Mouse (Mus musculus) midbrain, embryonic 12.5 days (tissue): ENCODE measurements around the gene Xpo1. TPM values are rescaled to one million over a fixed set of nuclear protein-coding genes. Genes with fewer than 3 reads are reported as not detected.
"Not testable (repeated sequence)": the region's sequence is repeated elsewhere in the genome, so short reads cannot be mapped to it uniquely, and the experiment has no call there.

Experiments used
- ATAC-seq: fragments of 200-750 bp; cut with Nextera tagmentation; 2 replicates; pipeline ENCODE4 v1.8.0; 2017; ENCODE audit warnings: low read depth, moderate TSS enrichment, moderate library complexity; ENCODE audit not compliant: low FRiP score
- H3K27ac ChIP-seq: fragments of 300-500 bp; sonication (generic); replicated peaks from 2 replicates; pipeline ENCODE4 v1.5.1; 2016; ENCODE audit warnings: mild to moderate bottlenecking
- H3K27me3 ChIP-seq: fragments of 300-500 bp; sonication (generic); 2 replicates; pipeline ENCODE4 v1.6.1; 2016; ENCODE audit warnings: mild to moderate bottlenecking
- H3K36me3 ChIP-seq: fragments of 300-500 bp; sonication (generic); 2 replicates; pipeline ENCODE4 v1.6.1; 2016
- H3K4me1 ChIP-seq: fragments of 300-500 bp; sonication (generic); 2 replicates; pipeline ENCODE4 v1.6.1; 2016
- H3K4me2 ChIP-seq: fragments of 300-500 bp; sonication (generic); replicated peaks from 2 replicates; pipeline ENCODE4 v1.6.1; 2016; ENCODE audit warnings: mild to moderate bottlenecking, moderate library complexity
- H3K4me3 ChIP-seq: fragments of 300-500 bp; sonication (generic); 2 replicates; pipeline ENCODE4 v1.5.1; 2016; ENCODE audit warnings: mild to moderate bottlenecking
- H3K9ac ChIP-seq: fragments of 300-500 bp; sonication (generic); replicated peaks from 2 replicates; pipeline ENCODE4 v1.6.1; 2016; ENCODE audit warnings: mild to moderate bottlenecking, moderate library complexity
- H3K9me3 ChIP-seq: fragments of 300-500 bp; sonication (generic); 2 replicates; pipeline ENCODE4 v1.6.1; 2016; ENCODE audit warnings: mild to moderate bottlenecking
- WGBS: fragments of 180-500 bp; shearing (Covaris S2); methylation state at CpG from one replicate; pipeline ENCODE4 v1.1.7; 2016; 5-methylcytosine and 5-hydroxymethylcytosine counted together
- polyA plus RNA-seq: library from polyadenylated mRNA; unstranded; fragments of >200 nt; fragmentation: Nextera tagmentation; extraction: Ambion mirVana; gene quantifications from 2 replicates; pipeline ENCODE4 v1.2.1, GENCODE M21; 2016

The Xpo1 gene
- polyA plus RNA-seq, 1 experiment from 2014 or later = 155 TPM

DNA sequence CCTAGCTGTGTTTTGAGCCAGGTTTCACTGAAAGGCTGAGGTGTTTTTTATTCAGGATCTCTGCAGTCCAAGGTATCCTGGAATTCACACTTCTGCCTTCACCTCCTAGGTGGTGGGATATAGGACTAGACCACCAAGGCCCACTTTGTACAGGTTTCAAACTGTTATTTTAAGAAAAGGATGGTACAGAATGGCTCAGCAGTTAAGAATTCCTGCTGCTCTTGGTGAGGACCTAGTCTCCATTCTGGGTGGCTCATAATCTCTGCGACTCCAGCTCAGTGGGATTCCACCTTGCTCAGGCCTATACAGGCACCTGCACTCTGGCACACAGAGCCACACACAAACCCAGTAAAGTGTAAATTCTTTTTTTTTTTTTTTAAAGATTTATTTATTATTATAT, 3.6 kb downstream of the Xpo1 start:
- Histone ChIP-seq H3K4me1 (peaks cover 20% of the 10 kb centered on the region), H3K4me2 (no peak overlapping the region), H3K9me3 (no peaks in the 10 kb centered on the region), H3K36me3 (peaks cover 22% of the 10 kb centered on the region), H3K27ac (no peak overlapping the region), H3K4me3 (no peak overlapping the region), H3K27me3 (no peaks in the 10 kb centered on the region), H3K9ac (no peak overlapping the region)
- no peak for ATAC-seq
- WGBS = 71% methylated on average over 1 of the region's 1 CpGs

DNA sequence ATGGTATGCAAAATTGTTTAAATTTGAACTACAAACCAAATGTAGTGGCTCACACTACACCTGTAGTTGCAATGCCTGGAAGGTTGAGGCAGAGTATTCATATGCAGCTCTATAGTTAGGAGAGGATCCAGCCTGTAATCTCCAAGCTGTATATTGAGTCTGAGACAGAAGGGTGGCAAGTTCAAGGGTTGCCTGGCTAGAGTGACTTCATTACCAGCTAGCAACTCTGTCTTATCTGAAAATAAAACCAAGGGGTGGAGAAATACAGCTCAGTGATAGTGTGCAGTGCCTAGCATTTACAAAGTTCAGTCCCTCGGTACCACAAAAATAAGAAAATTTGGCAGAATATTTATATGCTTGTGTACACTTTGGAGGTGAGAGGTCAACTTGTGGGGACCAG, 4.3 kb downstream of the Xpo1 start:
- Histone ChIP-seq H3K4me1 (peaks cover 20% of the 10 kb centered on the region), H3K4me3 (no peak overlapping the region), H3K9ac (no peak overlapping the region), H3K4me2 (no peak overlapping the region), H3K27me3 (no peaks in the 10 kb centered on the region), H3K9me3 (no peaks in the 10 kb centered on the region), H3K36me3 (peaks cover 29% of the 10 kb centered on the region), H3K27ac (no peak overlapping the region)
- ATAC-seq = no peak
- WGBS = 100% methylated on average over 1 of the region's 1 CpGs

DNA sequence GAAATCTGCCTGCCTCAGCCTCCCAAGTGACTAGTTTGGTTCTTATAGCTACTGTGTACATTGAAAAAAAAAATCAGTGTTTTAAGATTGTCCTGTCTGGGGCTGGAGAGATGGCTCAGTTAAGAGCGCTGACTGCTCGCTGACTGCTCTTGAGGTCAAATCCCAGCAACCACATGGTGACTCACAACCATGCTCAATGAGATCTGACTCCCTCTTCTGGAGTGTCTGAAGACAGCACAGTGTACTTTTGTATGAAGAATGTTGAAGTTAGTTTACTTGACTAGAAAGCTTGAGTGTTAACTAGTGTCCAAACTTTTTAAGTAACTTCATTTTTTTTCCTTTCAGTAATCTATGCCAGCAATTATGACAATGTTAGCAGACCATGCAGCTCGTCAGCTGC, 5.6 kb downstream of the Xpo1 start:
- H3K4me3 ChIP-seq = no peak overlapping the region
- no peaks in the 10 kb centered on the region for H3K27me3 ChIP-seq
- no peaks in the 10 kb centered on the region for H3K9me3 ChIP-seq
- H3K36me3 ChIP-seq = peaks cover 38% of the 10 kb centered on the region
- WGBS = 89% methylated on average over 3 of the region's 3 CpGs
- no peak for ATAC-seq
- no peak overlapping the region for H3K9ac ChIP-seq
- no peak overlapping the region for H3K27ac ChIP-seq
- H3K4me2 ChIP-seq = no peak overlapping the region
- H3K4me1 ChIP-seq = peaks cover 20% of the 10 kb centered on the region

DNA sequence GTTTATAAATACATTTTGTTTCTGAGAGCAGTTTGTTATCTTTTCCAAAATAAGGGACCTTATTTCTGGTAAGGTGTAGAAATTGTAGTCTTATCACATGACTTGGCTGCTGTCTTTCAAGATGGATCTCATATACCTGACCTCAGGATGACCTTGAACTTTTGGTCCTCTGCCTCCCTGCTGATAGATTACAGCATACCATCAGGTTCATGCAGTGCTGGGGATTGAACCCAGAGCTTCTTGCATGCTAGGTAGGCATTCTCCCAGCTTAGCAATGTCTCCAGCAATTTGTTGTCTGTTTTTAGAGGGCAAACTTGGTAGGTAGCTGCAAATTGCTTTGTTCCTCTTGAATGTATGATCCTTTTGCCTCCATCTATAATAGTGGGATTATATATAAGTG, 9.1 kb downstream of the Xpo1 start:
- Histone ChIP-seq H3K27ac (no peak overlapping the region), H3K36me3 (peaks cover 57% of the 10 kb centered on the region), H3K9ac (no peak overlapping the region), H3K4me2 (no peak overlapping the region), H3K4me3 (no peak overlapping the region), H3K9me3 (no peaks in the 10 kb centered on the region), H3K4me1 (0 out of 2 replicates have a peak, but pooled peaks cover 5% of the 10 kb centered on the region), H3K27me3 (no peaks in the 10 kb centered on the region)
- no peak for ATAC-seq

DNA sequence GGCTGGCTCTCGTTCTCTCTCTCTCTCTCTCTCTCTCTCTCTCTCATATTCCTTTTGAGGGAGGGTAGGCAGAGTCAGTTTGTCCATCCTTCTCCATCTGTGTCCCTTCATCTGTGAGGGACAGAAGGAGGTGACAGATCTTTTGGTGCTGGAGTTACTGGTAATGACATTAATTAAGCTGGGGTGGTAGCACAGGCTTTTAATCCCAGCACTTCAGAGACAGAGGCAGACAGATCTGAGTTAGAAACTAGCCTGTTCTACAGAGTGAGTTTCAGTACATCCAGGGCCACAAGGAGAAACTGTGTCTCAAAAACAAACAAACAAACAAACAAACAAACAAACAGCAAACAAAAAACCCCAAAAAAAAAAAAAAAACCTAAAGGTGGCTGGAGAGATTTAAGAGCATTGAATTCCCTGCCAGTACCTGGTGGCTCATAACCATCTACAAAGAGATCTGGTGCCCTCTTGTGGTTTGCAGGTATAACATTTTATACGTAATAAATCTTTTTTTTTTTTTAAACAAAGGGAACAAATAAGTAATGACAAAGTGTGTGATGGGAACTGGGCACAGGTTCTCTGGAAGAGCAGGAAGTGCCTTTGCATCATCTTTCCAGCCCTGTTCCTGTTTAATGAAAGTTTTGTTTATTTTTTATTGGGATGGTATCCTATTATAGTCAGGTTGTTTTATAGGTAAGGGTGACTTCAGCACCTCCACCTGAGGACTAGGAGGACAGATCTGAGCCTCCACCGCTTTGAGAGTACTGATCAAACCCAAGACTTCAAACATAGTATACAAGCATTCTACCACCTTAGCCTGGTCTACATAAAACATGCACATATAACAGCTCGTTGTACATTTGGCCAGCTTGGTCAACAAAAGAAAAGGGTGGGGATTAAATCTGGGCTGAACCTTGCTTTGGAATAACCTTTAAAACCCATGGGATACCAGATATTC, 16.2 kb downstream of the Xpo1 start:
- 82% methylated on average over 4 of the region's 4 CpGs for WGBS
- Histone ChIP-seq H3K4me3 (no peak overlapping the region), H3K27ac (no peak overlapping the region), H3K9ac (no peak overlapping the region), H3K4me2 (no peak overlapping the region), H3K36me3 (peaks cover 69% of the 10 kb centered on the region), H3K27me3 (no peaks in the 10 kb centered on the region), H3K9me3 (no peaks in the 10 kb centered on the region), H3K4me1 (no peaks in the 10 kb centered on the region)
- 0 out of 2 replicates have a peak, but pooled peaks have one; percentile 41 for ATAC-seq

DNA sequence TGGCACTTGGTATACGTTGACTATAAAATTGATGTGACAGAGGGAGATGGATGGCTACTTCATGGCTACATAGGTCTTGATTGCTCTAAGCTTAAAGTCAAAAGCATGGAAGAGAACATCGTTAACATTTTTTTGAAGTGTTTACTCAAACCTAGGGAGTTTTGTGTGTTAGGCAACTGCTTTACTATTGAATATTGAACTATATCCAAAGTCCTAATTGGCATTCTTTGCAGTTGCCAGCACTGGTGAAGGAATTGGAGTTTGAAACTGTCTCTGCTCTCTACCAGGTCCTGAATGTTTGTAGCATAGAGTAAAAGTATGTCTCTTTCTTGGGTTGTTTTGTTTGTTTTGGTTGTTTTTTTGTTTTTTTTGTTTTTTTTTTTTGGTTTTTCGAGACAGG, 19.9 kb downstream of the Xpo1 start:
- H3K9me3 ChIP-seq = no peaks in the 10 kb centered on the region
- no peaks in the 10 kb centered on the region for H3K27me3 ChIP-seq
- H3K4me3 ChIP-seq = no peak overlapping the region
- peaks cover 85% of the 10 kb centered on the region for H3K36me3 ChIP-seq
- H3K4me2 ChIP-seq = no peak overlapping the region
- 95% methylated on average over 3 of the region's 3 CpGs for WGBS
- no peak overlapping the region for H3K9ac ChIP-seq
- no peaks in the 10 kb centered on the region for H3K4me1 ChIP-seq
- ATAC-seq = no peak
- H3K27ac ChIP-seq = no peak overlapping the region

DNA sequence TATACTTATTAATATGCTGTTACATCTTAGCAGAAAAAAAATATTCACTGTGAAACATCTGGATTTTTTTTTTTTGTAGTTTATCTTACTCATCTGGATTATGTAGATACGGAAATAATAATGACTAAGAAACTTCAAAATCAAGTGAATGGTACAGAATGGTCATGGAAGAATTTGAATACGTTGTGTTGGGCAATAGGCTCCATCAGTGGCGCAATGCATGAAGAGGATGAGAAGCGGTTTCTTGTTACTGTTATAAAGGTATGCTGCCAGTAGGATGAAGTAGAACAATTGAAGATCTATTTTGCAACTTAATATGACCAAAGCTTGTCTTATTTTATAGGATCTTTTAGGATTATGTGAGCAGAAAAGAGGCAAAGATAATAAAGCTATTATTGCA, 28.6 kb downstream of the Xpo1 start:
- Histone ChIP-seq H3K4me3 (no peak overlapping the region), H3K4me2 (no peak overlapping the region), H3K9ac (no peak overlapping the region), H3K36me3 (peaks cover 89% of the 10 kb centered on the region), H3K27me3 (no peaks in the 10 kb centered on the region), H3K9me3 (no peaks in the 10 kb centered on the region), H3K27ac (no peak overlapping the region), H3K4me1 (no peaks in the 10 kb centered on the region)
- no peak for ATAC-seq
- 93% methylated on average over 4 of the region's 4 CpGs for WGBS

DNA sequence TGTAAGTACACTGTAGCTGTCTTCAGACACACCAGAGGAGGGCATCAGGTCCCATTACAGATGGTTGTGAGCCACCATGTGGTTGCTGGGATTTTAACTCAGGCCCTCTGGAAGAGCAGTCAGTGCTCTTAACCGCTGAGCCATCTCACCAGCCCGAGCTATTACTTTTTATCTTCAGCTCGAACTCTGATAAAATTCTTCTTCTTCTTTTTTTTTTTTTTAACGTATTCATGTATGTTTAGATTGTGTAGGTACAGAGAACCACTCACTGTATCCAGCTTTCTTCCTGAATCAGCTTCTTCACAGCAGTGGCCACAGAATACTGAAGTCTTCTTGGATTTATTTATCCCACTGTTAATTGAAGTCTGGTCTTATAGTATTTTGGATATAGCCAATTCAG, 33.0 kb downstream of the Xpo1 start:
- H3K9me3 ChIP-seq, H3K27me3 ChIP-seq, H3K4me1 ChIP-seq, H3K4me3 ChIP-seq, H3K4me2 ChIP-seq, ATAC-seq, H3K9ac ChIP-seq, H3K27ac ChIP-seq: not testable (repeated sequence)
- H3K36me3 ChIP-seq = peaks cover 92% of the 10 kb centered on the region
- 94% methylated on average over 4 of the region's 4 CpGs for WGBS

DNA sequence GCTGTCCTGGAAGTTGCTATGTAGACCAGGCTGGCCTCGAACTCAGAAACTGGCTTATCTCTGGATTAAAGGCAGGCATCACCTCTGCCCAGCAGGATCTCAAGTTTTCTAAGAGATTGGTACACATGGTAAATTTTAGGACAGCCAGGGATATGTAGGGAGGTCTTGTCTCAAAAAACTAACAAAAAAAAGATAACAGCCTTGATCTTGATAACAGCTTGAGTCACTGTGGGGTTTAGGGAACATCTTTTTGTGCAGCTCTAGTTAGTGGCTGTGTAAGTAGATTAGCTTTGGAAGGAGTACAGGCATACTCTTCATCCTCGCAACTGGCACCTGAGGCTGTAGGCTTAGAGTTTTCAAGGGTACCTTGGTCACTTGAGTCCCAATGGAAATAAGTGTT, 41.5 kb downstream of the Xpo1 start:
- H3K27ac ChIP-seq = no peak overlapping the region
- no peak overlapping the region for H3K4me2 ChIP-seq
- H3K9ac ChIP-seq = no peak overlapping the region
- H3K4me1 ChIP-seq = no peaks in the 10 kb centered on the region
- ATAC-seq = no peak
- peaks cover 56% of the 10 kb centered on the region for H3K36me3 ChIP-seq
- WGBS = 98% methylated on average over 2 of the region's 2 CpGs
- H3K4me3 ChIP-seq = no peak overlapping the region
- H3K27me3 ChIP-seq = no peaks in the 10 kb centered on the region
- H3K9me3 ChIP-seq = no peaks in the 10 kb centered on the region

DNA sequence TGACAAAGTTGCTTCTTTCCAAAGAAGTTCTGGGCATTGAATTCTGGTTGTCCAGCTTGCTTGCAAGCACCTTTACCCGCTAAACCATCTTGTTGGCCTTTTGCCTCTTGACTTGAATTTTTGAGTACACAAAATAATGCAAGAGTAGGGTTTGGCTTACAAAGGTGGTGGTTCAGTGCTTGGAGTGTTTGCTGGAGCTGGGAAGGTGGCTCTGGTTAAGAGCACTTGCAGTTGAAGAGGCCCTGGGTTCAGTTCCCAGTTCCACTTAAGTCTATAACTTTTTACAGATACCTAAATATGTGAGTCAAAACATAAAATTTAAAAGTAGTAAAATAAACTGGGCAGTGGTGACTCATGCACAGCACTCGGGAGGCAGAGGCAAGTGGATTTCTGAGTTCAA, 42.5 kb downstream of the Xpo1 start:
- Histone ChIP-seq H3K4me3 (no peak overlapping the region), H3K36me3 (peaks cover 47% of the 10 kb centered on the region), H3K27ac (no peak overlapping the region), H3K4me1 (no peaks in the 10 kb centered on the region), H3K4me2 (no peak overlapping the region), H3K27me3 (no peaks in the 10 kb centered on the region), H3K9me3 (no peaks in the 10 kb centered on the region), H3K9ac (no peak overlapping the region)
- no peak for ATAC-seq
- 100% methylated on average over 2 of the region's 2 CpGs for WGBS

DNA sequence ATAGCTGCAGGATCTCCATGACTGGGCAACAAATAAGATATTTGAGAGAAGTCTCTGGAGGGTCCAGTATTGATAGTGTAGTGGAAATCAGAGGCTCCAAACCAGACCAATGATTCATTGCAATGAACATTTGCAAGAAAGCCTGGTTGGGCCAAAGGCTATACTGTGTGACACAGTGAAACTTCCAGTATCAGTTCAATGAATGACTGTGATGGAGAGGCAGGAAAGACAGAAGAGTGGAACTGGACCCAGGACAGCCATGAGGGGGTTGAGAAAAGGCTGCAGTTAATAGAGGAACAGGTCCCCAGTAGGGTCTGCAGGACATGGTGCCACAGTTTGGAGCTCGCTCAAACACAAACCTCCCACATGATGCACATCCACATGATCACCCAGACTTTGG, 44.1 kb downstream of the Xpo1 start:
- H3K4me2 ChIP-seq = no peak overlapping the region
- H3K4me1 ChIP-seq = no peaks in the 10 kb centered on the region
- no peaks in the 10 kb centered on the region for H3K9me3 ChIP-seq
- H3K36me3 ChIP-seq = peaks cover 31% of the 10 kb centered on the region
- 89% methylated on average over 1 of the region's 1 CpGs for WGBS
- H3K4me3 ChIP-seq = no peak overlapping the region
- H3K27me3 ChIP-seq = no peaks in the 10 kb centered on the region
- H3K9ac ChIP-seq = no peak overlapping the region
- ATAC-seq = no peak
- no peak overlapping the region for H3K27ac ChIP-seq

DNA sequence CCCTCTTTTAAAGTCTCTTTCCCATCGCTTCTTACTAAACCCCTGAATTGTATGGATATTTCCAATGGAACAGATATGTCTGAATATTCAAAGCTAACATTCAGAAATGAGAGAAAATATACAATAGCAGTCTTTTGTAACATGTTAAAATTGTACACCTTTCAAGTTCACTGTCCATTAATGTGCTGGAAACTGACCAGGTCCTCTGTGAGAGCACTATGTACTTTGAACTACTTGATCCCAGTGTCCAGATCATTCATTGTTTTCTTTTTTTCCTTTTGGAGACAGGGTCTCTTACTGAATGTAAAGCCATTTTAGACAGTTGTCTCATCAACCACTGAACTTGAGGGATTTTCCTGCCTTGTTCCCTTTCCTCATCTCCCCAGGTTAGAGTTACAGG, 47.3 kb downstream of the Xpo1 start:
- H3K9ac ChIP-seq = no peak overlapping the region
- WGBS = 72% methylated on average over 1 of the region's 1 CpGs
- ATAC-seq = no peak
- no peak overlapping the region for H3K4me3 ChIP-seq
- peaks cover 3% of the 10 kb centered on the region; the same call in 1 of the 2 replicates for H3K36me3 ChIP-seq
- no peak overlapping the region for H3K27ac ChIP-seq
- no peaks in the 10 kb centered on the region for H3K9me3 ChIP-seq
- no peak overlapping the region for H3K4me2 ChIP-seq
- H3K27me3 ChIP-seq = no peaks in the 10 kb centered on the region
- peaks cover 4% of the 10 kb centered on the region; the same call in 1 of the 2 replicates for H3K4me1 ChIP-seq
